Mouse (Mus musculus) embryonic facial prominence, embryonic 13.5 days (tissue): ENCODE results near the gene Myadml2. TPM values are rescaled to one million over a fixed set of nuclear protein-coding genes. Genes with fewer than 3 reads are reported as not detected.
"Not testable (repeated sequence)": the region's sequence is repeated elsewhere in the genome, so short reads cannot be mapped to it uniquely, and the experiment has no call there.

Experiments used
- ATAC-seq: fragments of 200-750 bp; cut with Nextera tagmentation; 2 replicates; pipeline ENCODE4 v1.8.0; 2017; ENCODE audit warnings: low read depth; ENCODE audit not compliant: insufficient number of reproducible peaks, insufficient read depth, low FRiP score, low TSS enrichment
- H3K27ac ChIP-seq: fragments of 300-500 bp; sonication (generic); 2 replicates; pipeline ENCODE4 v1.5.1; 2015; ENCODE audit warnings: moderate library complexity, mild to moderate bottlenecking, inconsistent platforms
- H3K27me3 ChIP-seq: fragments of 300-500 bp; sonication (generic); 2 replicates; pipeline ENCODE4 v1.6.1; 2015; ENCODE audit warnings: mild to moderate bottlenecking, inconsistent platforms
- H3K36me3 ChIP-seq: fragments of 300-500 bp; sonication (generic); 2 replicates; pipeline ENCODE4 v1.6.1; 2015; ENCODE audit warnings: mild to moderate bottlenecking, inconsistent platforms
- H3K4me1 ChIP-seq: fragments of 300-500 bp; sonication (generic); 2 replicates; pipeline ENCODE4 v1.6.1; 2015; ENCODE audit warnings: inconsistent platforms
- H3K4me2 ChIP-seq: fragments of 300-500 bp; sonication (generic); 2 replicates; pipeline ENCODE4 v1.6.1; 2015; ENCODE audit warnings: moderate library complexity, mild to moderate bottlenecking, inconsistent platforms
- H3K4me3 ChIP-seq: fragments of 300-500 bp; sonication (generic); 2 replicates; pipeline ENCODE4 v1.5.1; 2015; ENCODE audit warnings: mild to moderate bottlenecking, inconsistent platforms
- H3K9ac ChIP-seq: fragments of 300-500 bp; sonication (generic); 2 replicates; pipeline ENCODE4 v1.6.1; 2015; ENCODE audit warnings: mild to moderate bottlenecking, inconsistent platforms
- H3K9me3 ChIP-seq: fragments of 300-500 bp; sonication (generic); 2 replicates; pipeline ENCODE4 v1.6.1; 2016; ENCODE audit warnings: inconsistent platforms
- WGBS: fragments of 180-500 bp; shearing (Covaris S2); methylation state at CpG from one replicate; pipeline ENCODE4 v1.1.7; 2015; ENCODE audit warnings: mixed read lengths; 5-methylcytosine and 5-hydroxymethylcytosine counted together
- polyA plus RNA-seq: library from polyadenylated mRNA; unstranded; fragments of >200 nt; fragmentation: Nextera tagmentation; extraction: Ambion mirVana; gene quantifications from 2 replicates; pipeline ENCODE4 v1.2.1, GENCODE M21; 2015

The Myadml2 gene
- polyA plus RNA-seq, 1 experiment from 2014 or later, result not detected

DNA sequence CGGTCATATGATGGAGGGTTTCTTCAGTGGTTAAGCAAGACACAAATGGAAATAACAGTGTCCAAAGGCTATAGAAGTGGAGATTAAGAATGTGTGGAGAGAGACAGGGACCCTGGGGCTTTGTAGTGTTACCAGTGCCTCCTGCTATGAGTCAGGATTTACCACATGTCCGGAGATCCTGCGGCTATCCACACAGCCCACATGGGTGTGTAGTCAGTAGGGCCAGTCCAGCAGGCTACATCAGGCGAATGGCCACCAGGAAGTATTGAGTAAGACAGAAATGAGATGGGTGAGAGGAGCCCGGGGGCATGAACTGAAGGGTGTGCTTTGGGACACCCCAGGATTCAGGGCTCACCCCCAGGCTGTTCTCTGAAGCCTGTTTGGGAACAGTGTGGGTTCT is 34.7 kb upstream of the Myadml2 start:
- H3K4me1 ChIP-seq, result peaks cover 23% of the 10 kb centered on the region
- no peaks in the 10 kb centered on the region for H3K27me3 ChIP-seq
- no peak overlapping the region for H3K27ac ChIP-seq
- peaks cover 76% of the 10 kb centered on the region for H3K36me3 ChIP-seq
- no peaks in the 10 kb centered on the region for H3K9me3 ChIP-seq
- H3K4me2 ChIP-seq, result no peak overlapping the region
- no peak overlapping the region for H3K9ac ChIP-seq
- WGBS, result 91% methylated on average over 5 of the region's 5 CpGs
- H3K4me3 ChIP-seq, result no peak overlapping the region
- ATAC-seq, result no peak

DNA sequence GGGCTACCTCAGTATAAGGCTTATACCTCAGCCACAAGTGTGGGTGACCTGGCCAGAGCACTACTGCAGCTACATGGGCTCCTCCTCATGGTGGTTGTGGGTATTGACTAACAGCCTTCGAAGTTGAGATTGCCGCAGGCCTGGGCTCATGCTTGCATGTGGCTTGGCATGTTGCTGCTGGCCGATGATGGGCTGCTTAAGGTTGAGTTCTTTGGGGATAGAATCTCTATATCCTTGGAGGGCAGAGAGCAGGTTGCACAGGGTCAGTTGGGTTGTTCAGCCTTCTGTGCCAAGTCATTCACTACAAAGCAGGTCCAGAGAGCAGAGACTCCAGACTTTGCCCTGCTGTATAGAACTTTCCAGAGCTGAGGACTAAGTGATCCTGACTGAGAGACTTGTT is 32.0 kb upstream of the Myadml2 start:
- Histone ChIP-seq H3K9me3 (no peaks in the 10 kb centered on the region), H3K27me3 (no peaks in the 10 kb centered on the region), H3K4me3 (no peak overlapping the region), H3K4me1 (0 out of 2 replicates have a peak, but pooled peaks cover 5% of the 10 kb centered on the region), H3K4me2 (no peak overlapping the region), H3K9ac (no peak overlapping the region), H3K36me3 (peaks cover 72% of the 10 kb centered on the region), H3K27ac (no peak overlapping the region)
- no peak for ATAC-seq
- WGBS, result 79% methylated on average over 3 of the region's 3 CpGs

DNA sequence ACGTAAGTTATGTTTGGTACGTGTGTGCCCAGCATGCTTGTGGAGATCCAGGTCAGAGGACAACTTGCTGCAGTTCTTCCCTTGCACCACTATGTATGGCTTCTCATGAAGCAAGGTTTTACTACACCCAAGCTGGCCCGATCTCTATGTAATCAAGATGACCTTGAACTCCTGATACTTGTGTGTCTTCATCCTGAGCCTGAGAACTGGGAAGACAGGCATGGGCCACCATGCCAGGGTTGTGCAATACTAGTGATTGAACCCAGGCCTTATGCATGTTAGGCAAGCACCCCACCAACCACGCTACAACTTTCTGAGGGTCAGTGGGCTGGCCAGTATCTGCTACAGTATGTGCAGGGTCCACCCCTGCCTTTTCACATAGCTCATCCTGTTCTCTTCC is 29.0 kb upstream of the Myadml2 start:
- ATAC-seq, result no peak
- WGBS, result 90% methylated on average over 4 of the region's 4 CpGs
- H3K36me3 ChIP-seq, result peaks cover 53% of the 10 kb centered on the region

DNA sequence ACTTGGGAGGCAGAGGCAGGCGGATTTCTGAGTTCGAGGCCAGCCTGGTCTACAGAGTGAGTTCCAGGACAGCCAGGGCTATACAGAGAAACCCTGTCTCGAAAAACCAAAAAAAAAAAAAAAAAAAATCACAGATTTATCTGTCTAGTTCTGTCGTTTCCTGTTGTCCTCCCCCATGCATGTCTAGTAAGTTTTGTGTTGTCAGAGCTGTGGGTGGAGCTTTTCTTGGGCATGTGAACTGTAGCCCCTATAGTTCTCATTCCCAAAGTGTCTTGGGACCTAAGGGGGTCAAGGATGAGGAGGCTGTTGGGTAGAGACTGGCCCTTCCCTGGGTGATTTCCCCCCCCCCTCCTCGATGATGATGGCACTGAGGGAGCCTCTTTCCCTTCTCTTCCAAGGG is 27.9 kb upstream of the Myadml2 start:
- H3K27ac ChIP-seq, H3K27me3 ChIP-seq, H3K9me3 ChIP-seq, H3K9ac ChIP-seq, H3K4me2 ChIP-seq, ATAC-seq, H3K4me3 ChIP-seq: not testable (repeated sequence)
- Histone ChIP-seq H3K36me3 (peaks cover 47% of the 10 kb centered on the region), H3K4me1 (peaks cover 13% of the 10 kb centered on the region)
- WGBS, result 86% methylated on average over 5 of the region's 5 CpGs

More for the DNA sequence above, 29.0 kb upstream of the Myadml2 start:
- Histone ChIP-seq H3K4me3 (no peak overlapping the region), H3K27ac (no peak overlapping the region), H3K27me3 (no peaks in the 10 kb centered on the region), H3K4me1 (peaks cover 13% of the 10 kb centered on the region), H3K9me3 (no peaks in the 10 kb centered on the region), H3K4me2 (no peak overlapping the region), H3K9ac (no peak overlapping the region)

DNA sequence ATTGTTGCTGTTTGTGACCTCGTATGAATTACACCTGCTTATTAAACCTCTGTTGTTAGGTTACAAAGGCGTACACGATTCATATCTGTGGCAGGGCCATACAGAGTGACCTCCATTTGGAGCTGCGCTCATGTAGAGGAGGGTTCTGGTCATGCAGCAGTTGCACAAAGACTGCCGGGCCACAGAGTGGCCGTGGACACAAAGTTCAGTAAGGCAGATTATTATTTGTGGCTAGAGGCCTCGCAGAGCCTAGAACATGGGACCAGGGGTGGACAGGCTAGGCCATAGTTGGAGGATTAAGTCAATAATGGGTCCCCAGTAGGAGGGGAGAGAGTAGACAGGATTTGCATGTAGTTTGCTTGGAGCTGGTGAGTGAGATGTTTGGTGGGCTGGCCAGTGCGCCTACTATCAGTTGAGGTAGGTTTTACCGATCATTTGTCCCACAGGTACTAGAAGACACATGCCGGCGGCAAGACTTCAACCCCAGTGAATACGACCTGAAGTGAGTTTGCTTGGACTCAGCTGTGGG is 25.7 kb upstream of the Myadml2 start:
- WGBS, result 44% methylated on average over 12 of the region's 12 CpGs

DNA sequence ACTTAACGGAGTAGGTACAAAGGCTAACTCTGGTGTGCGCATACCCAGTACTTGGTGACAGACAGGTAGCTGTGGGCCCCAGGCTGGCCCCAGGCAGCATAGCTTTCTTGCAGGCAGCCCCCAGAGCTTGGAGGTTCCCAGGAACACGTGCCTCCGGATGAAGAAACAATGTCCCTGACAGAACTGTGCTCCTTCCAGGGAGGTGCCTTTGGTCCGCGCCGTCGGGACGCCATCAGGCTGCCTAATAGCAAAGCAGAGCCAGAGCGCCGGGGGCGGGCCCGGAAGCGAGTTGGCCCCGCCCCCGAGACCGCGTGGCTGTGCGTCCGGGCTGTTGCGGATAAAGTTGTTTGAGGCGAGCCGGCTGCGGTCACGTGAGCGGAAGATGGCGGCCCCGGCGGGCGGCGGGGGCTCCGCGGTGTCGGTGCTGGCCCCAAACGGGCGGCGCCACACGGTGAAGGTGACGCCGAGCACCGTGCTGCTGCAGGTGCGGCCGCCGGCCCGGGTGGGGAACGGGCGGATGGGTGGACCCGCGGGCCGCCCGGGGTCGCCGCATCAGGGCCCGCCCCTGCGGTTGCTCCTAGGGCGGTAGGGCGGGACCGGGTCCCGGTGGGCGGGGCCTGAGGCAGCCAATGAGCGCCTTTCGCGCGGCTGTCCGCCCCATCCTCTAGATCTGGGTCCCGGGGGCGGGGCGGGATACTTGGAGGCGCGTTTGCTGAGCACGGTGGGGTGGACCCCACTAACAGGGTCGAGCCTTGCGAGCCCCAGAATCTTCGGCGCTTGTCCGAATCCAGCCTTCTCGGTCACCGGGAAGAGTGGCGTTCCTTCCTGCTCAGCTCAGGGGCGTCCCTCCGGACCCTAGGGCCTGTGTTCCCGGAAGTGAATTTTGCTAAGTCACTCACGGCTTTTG is 25.0 kb upstream of the Myadml2 start, which contains the start of gene Aspscr1:
Gene Aspscr1 (plus strand): TSS at position 287 of the 907 bp plus-strand sequence.
- Histone ChIP-seq H3K4me3 (peak within 1 kb of the TSS; percentile 74), H3K27ac (peak within 1 kb of the TSS; percentile 91), H3K4me1 (peaks cover 13% of the 10 kb centered on the region), H3K4me2 (peak within 1 kb of the TSS; percentile 87), H3K9ac (peak within 1 kb of the TSS; percentile 85), H3K9me3 (no peaks in the 10 kb centered on the region), H3K36me3 (peaks cover 18% of the 10 kb centered on the region), H3K27me3 (no peaks in the 10 kb centered on the region)
- under 1% methylated on average over 79 of the region's 83 CpGs for WGBS
- peak; percentile 94 for ATAC-seq

More for the DNA sequence above, 25.7 kb upstream of the Myadml2 start:
- peak overlapping the region; percentile 91 for H3K27ac ChIP-seq
- H3K9me3 ChIP-seq, result no peaks in the 10 kb centered on the region
- H3K36me3 ChIP-seq, result peaks cover 25% of the 10 kb centered on the region
- peak overlapping the region; percentile 87 for H3K4me2 ChIP-seq
- H3K4me1 ChIP-seq, result peaks cover 13% of the 10 kb centered on the region
- H3K9ac ChIP-seq, result peak overlapping the region; percentile 85
- H3K27me3 ChIP-seq, result no peaks in the 10 kb centered on the region
- no peak for ATAC-seq
- H3K4me3 ChIP-seq, result peak overlapping the region; percentile 74

DNA sequence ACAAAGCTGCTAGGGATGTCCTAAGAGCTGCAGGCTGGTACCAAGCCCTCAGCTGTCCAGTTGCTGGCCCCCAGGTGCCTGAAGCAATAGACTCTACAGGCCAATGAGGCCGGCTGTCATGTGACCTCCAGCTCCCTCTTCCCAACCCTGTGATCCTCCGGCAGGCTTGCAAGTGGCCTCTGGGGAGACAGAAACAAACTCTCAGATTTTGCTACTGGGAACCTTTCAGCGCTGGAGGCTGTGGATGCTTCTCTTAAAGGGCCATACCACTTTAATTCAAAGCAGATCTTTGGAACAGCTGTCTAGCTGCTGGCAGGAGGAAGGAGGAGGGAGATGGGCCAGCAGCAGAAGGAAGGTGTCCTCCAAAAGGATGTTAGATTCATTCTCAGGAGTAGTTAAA is 18.7 kb upstream of the Myadml2 start:
- H3K4me3 ChIP-seq, result 0 out of 2 replicates have a peak overlapping the region, but pooled peaks have one; percentile 7
- no peak for ATAC-seq
- peak overlapping the region; percentile 51 for H3K9ac ChIP-seq
- H3K27ac ChIP-seq, result no peak overlapping the region
- peaks cover 9% of the 10 kb centered on the region for H3K4me1 ChIP-seq
- 1% methylated on average over 3 of the region's 3 CpGs for WGBS
- H3K36me3 ChIP-seq, result no peaks in the 10 kb centered on the region
- H3K27me3 ChIP-seq, result peaks cover 35% of the 10 kb centered on the region
- H3K9me3 ChIP-seq, result no peaks in the 10 kb centered on the region
- peak overlapping the region; percentile 24; the same call in 1 of the 2 replicates for H3K4me2 ChIP-seq

DNA sequence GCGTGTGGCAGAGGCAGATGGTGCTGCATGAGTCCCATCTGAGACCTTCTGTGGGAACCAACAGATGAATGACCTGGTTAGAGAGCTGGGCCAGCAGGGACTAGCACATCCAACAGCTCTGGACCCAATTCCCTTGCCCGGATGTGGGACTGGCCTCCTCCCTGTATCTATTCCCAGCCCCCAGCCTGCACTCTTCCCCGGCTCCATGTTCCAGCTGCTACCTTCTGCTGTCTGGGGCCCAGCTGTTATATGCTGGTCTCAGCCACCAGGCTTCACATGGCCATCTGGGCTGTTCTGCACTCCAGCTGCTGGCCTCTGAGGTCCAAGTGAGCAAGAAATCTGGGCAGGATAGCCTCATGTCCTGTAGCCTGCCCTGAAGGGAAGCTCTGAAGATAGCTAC is 17.4 kb upstream of the Myadml2 start:
- H3K4me1 ChIP-seq, result peaks cover 15% of the 10 kb centered on the region
- ATAC-seq, result no peak
- H3K9me3 ChIP-seq, result no peaks in the 10 kb centered on the region
- no peak overlapping the region for H3K4me2 ChIP-seq
- H3K36me3 ChIP-seq, result no peaks in the 10 kb centered on the region
- H3K27me3 ChIP-seq, result peaks cover 47% of the 10 kb centered on the region
- WGBS, result 58% methylated on average over 3 of the region's 3 CpGs
- H3K9ac ChIP-seq, result no peak overlapping the region
- H3K27ac ChIP-seq, result no peak overlapping the region
- H3K4me3 ChIP-seq, result no peak overlapping the region

DNA sequence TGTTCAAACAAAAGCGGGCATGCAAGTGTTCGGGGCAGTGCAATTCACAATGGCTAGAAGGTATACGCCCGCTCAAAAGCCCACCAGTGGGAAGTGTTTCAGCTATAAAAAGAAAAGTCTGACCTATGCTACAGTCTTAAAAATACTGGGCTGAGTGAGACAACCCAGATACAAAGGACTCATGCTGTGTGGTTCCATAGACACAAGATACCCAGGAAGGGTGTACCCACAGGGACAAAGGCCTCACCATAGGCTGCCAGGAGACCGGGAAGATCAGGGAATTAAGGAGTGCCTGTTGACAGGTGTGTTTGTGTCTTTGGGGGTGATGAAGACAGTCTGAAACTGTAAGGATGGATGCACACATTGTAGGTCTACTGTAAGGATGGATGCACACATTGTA is 15.8 kb upstream of the Myadml2 start:
- H3K4me3 ChIP-seq, result no peak overlapping the region
- peaks cover 32% of the 10 kb centered on the region for H3K4me1 ChIP-seq
- no peak for ATAC-seq
- no peaks in the 10 kb centered on the region for H3K36me3 ChIP-seq
- no peak overlapping the region for H3K9ac ChIP-seq
- no peak overlapping the region for H3K4me2 ChIP-seq
- peaks cover 64% of the 10 kb centered on the region for H3K27me3 ChIP-seq
- H3K27ac ChIP-seq, result no peak overlapping the region
- no peaks in the 10 kb centered on the region for H3K9me3 ChIP-seq
- WGBS, result 81% methylated on average over 5 of the region's 5 CpGs

DNA sequence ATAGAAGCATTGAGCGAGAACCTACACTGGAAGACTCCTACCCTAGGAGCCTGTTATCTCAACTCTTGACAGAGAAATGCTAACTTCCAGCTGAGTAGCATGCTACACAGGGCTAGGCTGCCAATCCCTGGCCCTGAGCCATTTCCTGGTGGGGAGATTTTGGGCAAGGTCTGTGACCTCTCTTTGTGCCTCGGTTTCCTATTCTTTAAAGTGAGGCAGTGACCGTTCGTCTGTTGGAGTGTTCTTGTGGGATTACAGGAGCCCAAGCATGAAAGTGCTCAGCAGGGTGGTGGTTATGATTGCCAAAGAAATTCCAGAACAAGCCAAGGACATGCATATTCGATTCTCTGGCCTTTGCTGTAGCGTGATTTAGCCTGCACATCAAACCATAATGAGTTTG is 14.8 kb upstream of the Myadml2 start:
- ATAC-seq, result no peak
- 68% methylated on average over 6 of the region's 6 CpGs for WGBS
- H3K27me3 ChIP-seq, result peaks cover 74% of the 10 kb centered on the region

DNA sequence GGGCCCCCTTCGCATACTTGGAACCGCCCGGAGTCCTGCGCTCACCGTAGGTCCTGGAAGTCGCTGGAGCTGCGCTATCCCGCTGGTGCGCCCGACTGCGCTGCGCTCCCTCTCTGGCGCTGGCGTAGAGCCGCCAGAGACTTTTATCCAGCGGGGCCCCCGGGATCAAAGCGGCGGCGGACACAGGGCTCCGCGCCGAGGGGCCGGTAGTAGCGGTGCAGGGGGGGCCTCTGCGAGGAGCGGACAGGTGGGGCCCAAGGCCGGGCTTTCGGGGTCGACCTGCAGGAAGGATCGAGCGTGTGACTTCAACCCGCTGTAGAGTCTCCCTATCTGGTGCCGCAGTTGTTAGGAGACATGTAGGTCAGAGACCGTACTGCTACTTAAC is 13.1 kb upstream of the Myadml2 start, which contains the start of gene Notum:
Gene Notum (minus strand): TSS at position 100 of the 385 bp plus-strand sequence.
- H3K36me3 ChIP-seq, result no peaks in the 10 kb centered on the region
- peaks cover 90% of the 10 kb centered on the region for H3K27me3 ChIP-seq
- H3K4me1 ChIP-seq, result peaks cover 23% of the 10 kb centered on the region
- H3K9me3 ChIP-seq, result no peaks in the 10 kb centered on the region
- H3K4me3 ChIP-seq, result peak within 1 kb of the TSS; percentile 51
- H3K9ac ChIP-seq, result peak within 1 kb of the TSS; percentile 67
- WGBS, result 2% methylated on average over 35 of the region's 35 CpGs
- 0 out of 2 replicates have a peak within 1 kb of the TSS, but pooled peaks have one; percentile 4 for H3K27ac ChIP-seq
- no peak for ATAC-seq
- H3K4me2 ChIP-seq, result peak within 1 kb of the TSS; percentile 78

More for the DNA sequence above, 14.8 kb upstream of the Myadml2 start:
- Histone ChIP-seq H3K4me3 (no peak overlapping the region), H3K36me3 (no peaks in the 10 kb centered on the region), H3K27ac (no peak overlapping the region), H3K9ac (no peak overlapping the region), H3K9me3 (no peaks in the 10 kb centered on the region), H3K4me2 (no peak overlapping the region), H3K4me1 (peaks cover 32% of the 10 kb centered on the region)
